Mouse (Mus musculus) testis, adult 2 months (tissue): ENCODE results near the gene Nfkbia.

Source experiments
- CTCF ChIP-seq: fragments of 200-500 bp; IDR thresholded peaks from 2 replicates; pipeline ENCODE4 v1.5.1; 2012; ENCODE audit warnings: low read depth, mild to moderate bottlenecking, inconsistent platforms, low read length, moderate library complexity; ENCODE audit not compliant: control insufficient read depth, insufficient read depth, insufficient replicate concordance
- POLR2A ChIP-seq: fragments of 200-500 bp; IDR thresholded peaks from 2 replicates; pipeline ENCODE4 v1.6.1; 2012; ENCODE audit warnings: low read depth, mild to moderate bottlenecking, inconsistent platforms, low read length, moderate library complexity; ENCODE audit not compliant: control insufficient read depth

- TF ChIP-seq POLR2A: no peak
- TF ChIP-seq CTCF: no peak
These were observed 3.6 kb upstream of the Nfkbia start for GRCm38 (mm10) chr12:55495902-55496605.
